Mouse (Mus musculus): Measurements from ENCODE around the gene Serp2.

DNA sequence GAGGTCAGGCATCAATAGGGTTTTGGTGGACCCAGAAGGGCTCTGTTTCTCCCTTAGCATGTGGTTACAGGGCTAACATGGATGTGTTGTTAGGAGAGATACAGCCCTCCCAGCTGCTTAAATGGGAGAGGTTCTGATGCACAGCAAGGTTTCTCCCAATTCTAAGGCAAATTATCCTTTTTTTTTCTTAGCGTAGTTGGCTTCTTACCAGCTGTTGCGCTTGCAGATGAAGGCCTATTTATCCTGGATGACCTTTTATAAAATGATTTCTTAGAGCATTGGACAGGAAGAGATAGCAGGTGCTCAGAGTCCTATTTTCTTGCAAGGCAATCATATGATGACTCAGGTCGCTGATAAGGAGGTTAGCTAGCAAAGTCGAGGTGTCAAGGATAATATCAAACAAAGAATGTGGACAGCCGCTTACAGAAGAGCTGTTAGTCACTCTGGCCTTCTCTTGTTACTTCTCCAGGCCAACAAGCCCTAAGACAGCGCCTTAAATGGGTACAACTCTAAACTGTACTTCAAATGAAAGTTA is 37.7 kb upstream of the Serp2 start:
- TF ChIP-seq MAFK (IDR thresholded peaks at IDR 0.05; ENCODE audit: insufficient read depth, low read depth, low read length) (no peak), ZNF384 (IDR thresholded peaks at IDR 0.05; ENCODE audit: low read depth, low read length) (no peak)

Data from ES-E14 (cell line).